Mouse (Mus musculus): Measurements from ENCODE around the gene Palm2. TPM values are rescaled to one million over a fixed set of nuclear protein-coding genes. Genes with fewer than 3 reads are reported as not detected.

Palm2 gene
- polyA plus RNA-seq, 1 experiment = not detected

DNA sequence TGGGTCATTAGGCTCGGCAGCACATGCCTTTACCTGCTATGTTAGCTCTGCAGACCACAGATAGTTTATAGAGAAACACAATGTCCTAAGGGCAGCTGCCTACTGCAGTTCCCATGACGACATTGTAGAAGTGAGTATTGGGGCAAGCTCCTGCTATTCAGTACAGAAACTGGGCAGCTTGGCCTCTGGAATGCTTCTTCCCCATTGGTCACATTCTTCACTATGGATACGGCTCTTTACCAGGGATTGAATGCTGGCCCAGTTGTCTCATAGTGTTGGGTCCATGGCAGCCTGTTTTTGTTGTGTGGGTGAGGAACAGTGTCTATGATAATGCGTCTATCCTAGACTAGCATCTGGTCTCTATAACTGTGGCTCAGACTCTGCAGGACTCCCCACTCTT, 2.2 kb downstream of the Palm2 start:
- H3K4me3 ChIP-seq (replicated peaks) = no peak overlapping the region
- H3K9me3 ChIP-seq = peaks cover 4% of the 10 kb centered on the region; the same call in 1 of the 2 replicates
- no peaks in the 10 kb centered on the region for H3K36me3 ChIP-seq (replicated peaks; ENCODE audit: low read length)

DNA sequence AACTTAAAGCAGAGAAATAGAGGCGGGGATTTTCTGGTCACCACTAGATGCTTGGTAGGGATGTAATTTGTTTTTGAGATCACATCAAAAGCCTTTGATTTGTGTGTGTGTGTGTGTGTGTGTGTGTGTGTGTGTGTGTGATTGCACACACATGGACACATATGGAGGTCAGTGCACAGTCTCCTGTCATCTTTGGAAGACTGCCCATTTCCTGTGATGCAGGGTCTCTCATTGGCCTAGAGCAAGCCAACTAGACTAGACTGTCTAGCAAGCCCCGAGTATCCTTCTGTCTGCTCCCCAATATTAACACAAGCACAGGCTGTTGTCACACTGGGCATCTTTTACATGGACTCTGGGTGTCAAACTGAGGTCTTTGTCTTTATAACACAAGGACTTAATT, 12.0 kb downstream of the Palm2 start:
- Histone ChIP-seq H3K4me3 (replicated peaks) (no peak overlapping the region), H3K4me1 (no peaks in the 10 kb centered on the region), H3K27me3 (replicated peaks) (peaks cover 3% of the 10 kb centered on the region), H3K9me3 (peaks cover 17% of the 10 kb centered on the region), H3K36me3 (replicated peaks; ENCODE audit: low read length) (no peaks in the 10 kb centered on the region)
- TF ChIP-seq FLI1 (IDR thresholded peaks at IDR 0.05; ENCODE audit: low read length) (no peak), GATA1 (IDR thresholded peaks at IDR 0.05; ENCODE audit: borderline replicate concordance, low read length) (no peak)

More for the DNA sequence above, 2.2 kb downstream of the Palm2 start:
- Histone ChIP-seq H3K4me1 (peaks cover 14% of the 10 kb centered on the region), H3K27me3 (replicated peaks) (peaks cover 50% of the 10 kb centered on the region)
- TF ChIP-seq GATA1 (IDR thresholded peaks at IDR 0.05; ENCODE audit: borderline replicate concordance, low read length) (no peak), FLI1 (IDR thresholded peaks at IDR 0.05; ENCODE audit: low read length) (no peak)

DNA sequence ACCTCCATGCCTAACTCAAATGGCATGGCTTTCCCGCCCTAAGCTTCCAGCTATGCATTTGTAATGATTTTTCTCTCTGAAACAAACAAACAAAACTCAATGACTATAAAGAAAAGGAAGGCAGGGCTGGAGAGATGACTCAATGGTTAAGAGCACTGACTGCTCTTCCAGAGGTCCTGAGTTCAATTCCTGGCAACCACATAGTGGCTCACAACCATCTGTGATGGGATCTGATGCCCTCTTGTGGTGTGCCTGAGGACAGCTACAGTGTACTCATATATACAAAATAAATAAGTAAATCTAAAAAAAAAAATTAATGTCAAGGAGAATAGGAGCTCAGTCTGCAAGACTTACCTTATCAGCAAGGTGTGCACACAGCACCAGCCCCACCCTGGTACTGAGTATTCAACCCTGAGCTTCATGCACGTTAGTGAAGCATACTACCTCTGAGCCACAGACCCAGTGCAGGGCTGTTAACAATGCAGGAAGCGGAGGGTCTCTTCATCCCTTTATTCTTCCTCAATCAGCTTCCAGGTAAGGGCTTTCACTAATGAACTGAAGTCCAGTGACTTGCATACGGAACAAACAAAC, 12.9 kb downstream of the Palm2 start:
- no peak for TF ChIP-seq GATA1 (IDR thresholded peaks at IDR 0.05; ENCODE audit: borderline replicate concordance, low read length)
- H3K4me3 ChIP-seq (replicated peaks) = no peak overlapping the region
- H3K36me3 ChIP-seq (replicated peaks; ENCODE audit: low read length) = no peaks in the 10 kb centered on the region
- peaks cover 3% of the 10 kb centered on the region for H3K27me3 ChIP-seq (replicated peaks)
- H3K4me1 ChIP-seq = no peaks in the 10 kb centered on the region
- peaks cover 13% of the 10 kb centered on the region for H3K9me3 ChIP-seq

DNA sequence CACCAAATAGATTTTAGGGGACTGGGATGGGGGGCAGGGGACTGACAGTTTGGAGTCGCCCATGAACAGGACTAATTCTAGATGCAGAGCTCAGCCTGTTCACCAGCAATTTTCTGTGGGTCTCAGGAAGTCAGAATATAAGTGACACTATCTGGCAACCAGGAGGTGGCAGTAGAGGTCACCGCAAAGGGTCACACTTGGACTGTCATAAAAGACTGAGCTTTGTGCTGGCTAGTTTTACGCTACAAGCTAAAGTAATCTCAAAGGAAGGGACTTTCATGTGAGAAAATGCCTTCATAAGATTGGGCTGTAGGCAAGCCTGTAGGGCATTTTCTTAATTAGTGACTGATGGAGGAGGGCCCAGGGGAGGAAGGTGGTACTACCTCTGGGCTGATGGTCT, 17.8 kb downstream of the Palm2 start:
- TF ChIP-seq FLI1 (IDR thresholded peaks at IDR 0.05; ENCODE audit: low read length) = no peak
- no peak for TF ChIP-seq GATA1 (IDR thresholded peaks at IDR 0.05; ENCODE audit: borderline replicate concordance, low read length)

DNA sequence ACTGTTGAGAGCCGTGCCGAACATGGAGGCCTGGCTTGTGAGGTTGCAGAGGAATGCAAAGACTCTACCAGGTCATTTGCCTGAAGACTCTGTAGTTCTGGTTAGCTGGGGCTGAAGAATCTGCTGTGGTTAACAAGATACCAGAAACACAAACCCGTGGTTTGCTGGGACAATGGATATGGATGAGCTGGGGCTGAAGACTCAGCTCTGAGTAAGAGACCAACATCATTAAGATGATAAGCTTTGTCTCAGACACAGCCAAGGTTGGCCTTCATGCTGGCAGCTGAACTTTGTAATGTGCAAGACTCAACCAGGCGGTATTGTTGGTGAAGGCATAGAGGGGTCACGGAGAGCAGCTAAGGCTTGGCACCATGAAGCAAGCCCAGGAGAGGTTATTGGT, 18.6 kb downstream of the Palm2 start:
- Histone ChIP-seq H3K9me3 (peaks cover 4% of the 10 kb centered on the region; the same call in 1 of the 2 replicates), H3K4me1 (no peaks in the 10 kb centered on the region), H3K4me3 (replicated peaks) (no peak overlapping the region), H3K36me3 (replicated peaks; ENCODE audit: low read length) (no peaks in the 10 kb centered on the region), H3K27me3 (replicated peaks) (peaks cover 9% of the 10 kb centered on the region)
- TF ChIP-seq FLI1 (IDR thresholded peaks at IDR 0.05; ENCODE audit: low read length) (no peak), GATA1 (IDR thresholded peaks at IDR 0.05; ENCODE audit: borderline replicate concordance, low read length) (no peak)

More for the DNA sequence above, 17.8 kb downstream of the Palm2 start:
- Histone ChIP-seq H3K9me3 (peaks cover 4% of the 10 kb centered on the region; the same call in 1 of the 2 replicates), H3K36me3 (replicated peaks; ENCODE audit: low read length) (no peaks in the 10 kb centered on the region), H3K27me3 (replicated peaks) (peaks cover 9% of the 10 kb centered on the region), H3K4me3 (replicated peaks) (no peak overlapping the region), H3K4me1 (no peaks in the 10 kb centered on the region)

DNA sequence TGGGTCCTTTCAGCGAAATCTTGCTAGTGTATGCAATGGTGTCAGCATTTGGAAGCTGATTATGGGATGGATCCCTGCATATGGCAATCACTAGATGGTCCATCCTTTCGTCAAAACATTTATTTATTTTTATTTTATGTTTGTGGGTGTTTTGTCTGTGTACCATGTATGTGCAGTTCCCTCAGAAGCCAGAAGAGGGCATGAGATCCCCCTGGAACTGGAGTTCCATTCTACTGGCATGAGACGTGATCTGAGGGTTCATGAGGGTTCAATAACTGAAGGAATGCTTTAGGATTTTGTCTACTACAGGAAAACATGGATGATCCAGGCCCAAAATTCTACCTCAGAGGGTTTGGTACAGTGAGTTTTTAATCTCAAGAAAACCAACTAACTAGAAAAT, 28.3 kb downstream of the Palm2 start:
- H3K36me3 ChIP-seq (replicated peaks; ENCODE audit: low read length) = no peaks in the 10 kb centered on the region
- no peak for TF ChIP-seq FLI1 (IDR thresholded peaks at IDR 0.05; ENCODE audit: low read length)
- TF ChIP-seq GATA1 (IDR thresholded peaks at IDR 0.05; ENCODE audit: borderline replicate concordance, low read length) = no peak
- no peak overlapping the region for H3K4me3 ChIP-seq (replicated peaks)
- no peaks in the 10 kb centered on the region for H3K9me3 ChIP-seq
- no peaks in the 10 kb centered on the region for H3K4me1 ChIP-seq
- no peaks in the 10 kb centered on the region for H3K27me3 ChIP-seq (replicated peaks)

DNA sequence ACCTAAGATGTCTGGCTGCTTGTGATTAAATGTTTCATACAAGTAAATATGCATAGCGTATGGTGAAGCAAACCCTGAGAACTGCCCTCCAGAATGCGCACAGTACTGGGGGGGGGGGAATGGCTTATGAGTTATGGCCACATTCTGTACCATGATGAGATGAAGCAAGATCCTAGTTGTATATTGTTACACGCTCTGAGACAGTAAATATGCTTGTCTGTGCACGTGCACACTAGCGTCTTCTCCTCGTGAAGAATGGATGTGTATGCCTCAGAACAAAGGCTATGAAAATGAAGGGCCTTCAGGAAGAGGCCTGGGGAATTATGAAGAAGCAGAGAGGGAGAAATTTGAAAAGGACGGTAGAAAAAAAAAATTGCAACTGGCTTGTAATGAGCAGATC, 48.4 kb downstream of the Palm2 start:
- no peak for TF ChIP-seq FLI1 (IDR thresholded peaks at IDR 0.05; ENCODE audit: low read length)
- TF ChIP-seq GATA1 (IDR thresholded peaks at IDR 0.05; ENCODE audit: borderline replicate concordance, low read length) = no peak
- no peaks in the 10 kb centered on the region for H3K27me3 ChIP-seq (replicated peaks)
- no peaks in the 10 kb centered on the region for H3K4me1 ChIP-seq
- H3K36me3 ChIP-seq (replicated peaks; ENCODE audit: low read length) = no peaks in the 10 kb centered on the region
- no peak overlapping the region for H3K4me3 ChIP-seq (replicated peaks)
- no peaks in the 10 kb centered on the region for H3K9me3 ChIP-seq

DNA sequence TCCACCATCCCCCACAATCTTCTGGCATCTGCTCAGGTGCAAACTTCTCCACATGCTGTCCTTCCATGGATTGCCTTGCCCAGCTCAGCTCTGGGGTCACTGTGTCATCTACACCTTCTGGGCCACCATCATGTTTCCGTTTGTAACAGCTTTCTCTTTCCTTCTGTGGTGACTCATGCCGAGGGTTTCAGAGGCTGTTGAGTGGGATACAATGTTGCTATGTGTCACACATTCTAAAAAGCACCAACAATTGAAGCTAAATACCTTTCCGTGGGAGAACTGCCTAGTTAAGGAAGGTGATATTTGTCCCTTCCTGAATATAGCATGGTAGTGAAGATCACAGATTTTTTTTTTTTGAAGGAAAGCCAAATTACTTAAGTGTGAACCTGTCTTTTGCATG, 52.3 kb downstream of the Palm2 start:
- Histone ChIP-seq H3K4me1 (no peaks in the 10 kb centered on the region), H3K36me3 (replicated peaks; ENCODE audit: low read length) (no peaks in the 10 kb centered on the region), H3K4me3 (replicated peaks) (no peak overlapping the region), H3K27me3 (replicated peaks) (no peaks in the 10 kb centered on the region), H3K9me3 (no peaks in the 10 kb centered on the region)
- TF ChIP-seq FLI1 (IDR thresholded peaks at IDR 0.05; ENCODE audit: low read length) = no peak
- no peak for TF ChIP-seq GATA1 (IDR thresholded peaks at IDR 0.05; ENCODE audit: borderline replicate concordance, low read length)

DNA sequence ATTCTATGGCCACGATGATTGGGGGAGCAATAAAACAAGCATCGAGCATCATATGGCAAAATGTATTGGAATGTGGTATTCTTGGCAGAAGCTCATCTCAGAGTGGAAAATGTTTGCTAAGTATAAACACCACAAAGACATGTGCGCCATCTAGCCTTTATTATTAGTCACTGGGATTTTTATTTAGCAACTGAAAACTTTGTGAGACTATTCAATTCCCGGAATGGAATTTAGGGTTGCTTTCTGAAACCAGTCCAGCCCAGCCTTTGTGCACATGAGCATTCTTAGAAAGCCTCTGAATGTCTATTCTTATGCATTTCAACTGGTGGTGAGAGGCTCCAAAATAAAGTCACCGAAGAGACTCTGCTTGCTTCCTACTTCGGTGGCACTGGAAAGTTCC, 55.8 kb downstream of the Palm2 start:
- TF ChIP-seq FLI1 (IDR thresholded peaks at IDR 0.05; ENCODE audit: low read length) = no peak
- TF ChIP-seq GATA1 (IDR thresholded peaks at IDR 0.05; ENCODE audit: borderline replicate concordance, low read length) = no peak
- no peak overlapping the region for H3K4me3 ChIP-seq (replicated peaks)
- H3K9me3 ChIP-seq = peaks cover 6% of the 10 kb centered on the region; the same call in 1 of the 2 replicates

DNA sequence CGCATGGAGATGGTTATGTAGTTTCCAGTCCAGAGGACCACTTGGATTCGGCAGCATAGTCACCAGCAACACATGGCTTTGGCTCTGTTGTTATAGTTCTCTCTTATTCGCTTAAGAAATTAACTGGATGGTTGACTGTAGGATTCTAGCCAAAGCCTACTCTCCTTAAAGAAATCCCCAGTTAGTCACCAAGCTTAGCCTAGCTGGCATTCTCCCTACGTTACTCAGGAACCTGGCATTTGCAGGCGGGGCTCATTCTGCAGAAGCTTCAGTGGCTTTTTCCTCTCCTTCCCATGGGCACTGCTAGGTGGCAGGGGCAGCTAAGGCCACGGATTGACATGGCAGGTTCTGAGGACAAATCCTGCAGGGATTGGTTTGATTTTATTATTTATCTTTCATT, 70.7 kb downstream of the Palm2 start:
- Histone ChIP-seq H3K4me1 (no peaks in the 10 kb centered on the region), H3K4me3 (replicated peaks) (no peak overlapping the region), H3K27me3 (replicated peaks) (no peaks in the 10 kb centered on the region), H3K36me3 (replicated peaks; ENCODE audit: low read length) (no peaks in the 10 kb centered on the region), H3K9me3 (no peaks in the 10 kb centered on the region)
- no peak for TF ChIP-seq GATA1 (IDR thresholded peaks at IDR 0.05; ENCODE audit: borderline replicate concordance, low read length)
- no peak for TF ChIP-seq FLI1 (IDR thresholded peaks at IDR 0.05; ENCODE audit: low read length)

More for the DNA sequence above, 55.8 kb downstream of the Palm2 start:
- H3K27me3 ChIP-seq (replicated peaks) = no peaks in the 10 kb centered on the region
- no peaks in the 10 kb centered on the region for H3K4me1 ChIP-seq
- H3K36me3 ChIP-seq (replicated peaks; ENCODE audit: low read length) = no peaks in the 10 kb centered on the region

DNA sequence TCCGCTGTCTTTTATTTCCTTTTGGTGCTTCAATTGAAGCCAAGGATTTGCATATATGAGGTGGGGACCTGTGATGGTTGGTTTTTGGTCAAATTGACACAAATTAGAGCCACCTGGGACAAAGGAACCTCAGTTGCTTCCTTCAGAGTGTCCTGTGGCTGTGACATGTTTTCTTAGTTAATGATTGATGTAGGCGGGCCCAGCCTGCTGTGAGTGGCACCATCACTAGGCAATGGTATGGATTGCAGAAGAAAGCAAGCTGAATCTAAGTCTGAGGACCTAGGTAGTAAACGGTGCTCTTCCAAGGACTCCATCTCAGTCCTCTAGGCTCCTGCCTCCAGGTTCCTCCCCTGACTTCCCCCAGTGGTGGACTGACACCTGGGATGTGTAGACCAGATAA, 76.5 kb downstream of the Palm2 start:
- TF ChIP-seq FLI1 (IDR thresholded peaks at IDR 0.05; ENCODE audit: low read length) (no peak), GATA1 (IDR thresholded peaks at IDR 0.05; ENCODE audit: borderline replicate concordance, low read length) (no peak)
- Histone ChIP-seq H3K9me3 (no peaks in the 10 kb centered on the region), H3K27me3 (replicated peaks) (no peaks in the 10 kb centered on the region), H3K4me1 (no peaks in the 10 kb centered on the region), H3K4me3 (replicated peaks) (no peak overlapping the region), H3K36me3 (replicated peaks; ENCODE audit: low read length) (no peaks in the 10 kb centered on the region)
